Mouse (Mus musculus) hindbrain, embryonic 13.5 days (tissue): Measurements from ENCODE around the gene Rdh9. TPM values are rescaled to one million over a fixed set of nuclear protein-coding genes. Genes with fewer than 3 reads are reported as not detected.
A peak's percentile ranks its signal among the peaks of the same experiment; 100 is the strongest.

Source experiments
- ATAC-seq: fragments of 200-750 bp; cut with Nextera tagmentation; 2 replicates; pipeline ENCODE4 v1.8.0; 2017; ENCODE audit warnings: moderate TSS enrichment; ENCODE audit not compliant: low FRiP score
- H3K27ac ChIP-seq: fragments of 300-500 bp; sonication (generic); 2 replicates; pipeline ENCODE4 v1.5.1; 2015; ENCODE audit warnings: inconsistent platforms, mild to moderate bottlenecking, moderate library complexity
- H3K27me3 ChIP-seq: fragments of 300-500 bp; sonication (generic); 2 replicates; pipeline ENCODE4 v1.6.1; 2015; ENCODE audit warnings: mild to moderate bottlenecking, inconsistent platforms
- H3K36me3 ChIP-seq: fragments of 300-500 bp; sonication (generic); 2 replicates; pipeline ENCODE4 v1.6.1; 2015; ENCODE audit warnings: mild to moderate bottlenecking, inconsistent platforms
- H3K4me1 ChIP-seq: fragments of 300-500 bp; sonication (generic); replicated peaks from 2 replicates; pipeline ENCODE4 v1.6.1; 2015; ENCODE audit warnings: inconsistent platforms
- H3K4me2 ChIP-seq: fragments of 300-500 bp; sonication (generic); 2 replicates; pipeline ENCODE4 v1.6.1; 2015; ENCODE audit warnings: inconsistent platforms, mild to moderate bottlenecking, moderate library complexity
- H3K4me3 ChIP-seq: fragments of 300-500 bp; sonication (generic); 2 replicates; pipeline ENCODE4 v1.5.1; 2015; ENCODE audit warnings: mild to moderate bottlenecking, inconsistent platforms
- H3K9ac ChIP-seq: fragments of 300-500 bp; sonication (generic); 2 replicates; pipeline ENCODE4 v1.6.1; 2015; ENCODE audit warnings: mild to moderate bottlenecking, inconsistent platforms
- H3K9me3 ChIP-seq: fragments of 300-500 bp; sonication (generic); 2 replicates; pipeline ENCODE4 v1.6.1; 2016; ENCODE audit warnings: inconsistent platforms
- WGBS: fragments of 180-500 bp; shearing (Covaris S2); methylation state at CpG from one replicate; pipeline ENCODE4 v1.1.7; 2015; 5-methylcytosine and 5-hydroxymethylcytosine counted together
- polyA plus RNA-seq: library from polyadenylated mRNA; unstranded; fragments of >200 nt; fragmentation: Nextera tagmentation; extraction: Ambion mirVana; gene quantifications from 2 replicates; pipeline ENCODE4 v1.2.1, GENCODE M21; 2015

The Rdh9 gene
- polyA plus RNA-seq, 1 experiment from 2014 or later, result 0.13 TPM

DNA sequence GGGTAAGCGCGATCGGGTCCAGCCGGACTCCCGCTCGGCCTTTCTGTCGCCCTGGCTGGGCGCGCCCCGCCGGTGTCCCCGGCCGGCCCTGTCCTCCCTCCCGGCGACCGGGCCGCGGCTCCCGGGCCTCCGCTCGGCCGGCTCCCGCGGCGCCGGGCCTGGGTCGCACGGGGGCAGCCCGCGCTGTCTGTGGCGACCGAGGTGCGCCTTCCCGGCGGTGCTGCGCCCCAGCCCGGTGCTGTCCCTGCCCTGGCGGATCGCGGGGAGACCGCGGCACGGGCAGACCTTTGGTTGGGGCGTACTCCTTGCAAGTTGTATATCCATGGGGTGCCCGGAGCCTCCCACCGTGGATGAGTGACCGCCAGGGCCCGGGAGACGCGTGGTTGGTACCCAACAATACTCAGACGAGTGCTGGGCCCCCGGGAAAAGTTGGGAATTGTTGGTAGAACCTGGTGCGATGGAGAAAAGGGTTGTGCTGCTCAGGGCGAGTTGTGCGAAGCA, 36.5 kb upstream of the Rdh9 start:
- ATAC-seq, result peak; percentile 71
- 0 out of 2 replicates have a peak, but pooled peaks cover 4% of the 10 kb centered on the region for H3K27me3 ChIP-seq
- peaks cover 34% of the 10 kb centered on the region for H3K36me3 ChIP-seq
- H3K27ac ChIP-seq, result peak overlapping the region; percentile 87
- H3K9me3 ChIP-seq, result no peaks in the 10 kb centered on the region
- H3K4me3 ChIP-seq, result peak overlapping the region; percentile 96
- H3K4me2 ChIP-seq, result peak overlapping the region; percentile 75
- H3K4me1 ChIP-seq, result peaks cover 19% of the 10 kb centered on the region
- under 1% methylated on average over 42 of the region's 55 CpGs for WGBS
- peak overlapping the region; percentile 97 for H3K9ac ChIP-seq

DNA sequence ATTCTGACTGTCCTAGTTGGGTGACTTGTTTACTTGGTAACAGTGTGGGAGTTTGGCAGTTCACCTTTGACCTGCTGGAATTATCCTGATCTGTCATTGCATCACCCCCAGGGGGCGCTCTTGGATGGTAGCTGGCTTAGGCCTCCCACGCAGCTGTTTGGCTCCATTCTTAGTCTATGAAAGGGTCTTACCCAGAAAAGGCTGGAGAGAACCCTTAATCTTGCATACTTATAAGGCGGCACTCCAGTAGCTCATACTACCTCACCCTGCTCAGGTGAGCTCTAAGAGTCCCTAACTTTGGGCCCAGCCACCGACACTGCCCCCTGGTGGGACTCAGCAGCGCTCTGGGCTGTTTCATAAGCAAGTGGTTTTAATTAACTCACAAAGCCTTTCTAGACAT, 31.5 kb upstream of the Rdh9 start:
- Histone ChIP-seq H3K9me3 (no peaks in the 10 kb centered on the region), H3K4me1 (peaks cover 27% of the 10 kb centered on the region), H3K4me2 (no peak overlapping the region), H3K36me3 (peaks cover 69% of the 10 kb centered on the region), H3K27ac (no peak overlapping the region), H3K27me3 (no peaks in the 10 kb centered on the region), H3K4me3 (no peak overlapping the region), H3K9ac (no peak overlapping the region)
- 66% methylated on average over 5 of the region's 5 CpGs for WGBS
- no peak for ATAC-seq

DNA sequence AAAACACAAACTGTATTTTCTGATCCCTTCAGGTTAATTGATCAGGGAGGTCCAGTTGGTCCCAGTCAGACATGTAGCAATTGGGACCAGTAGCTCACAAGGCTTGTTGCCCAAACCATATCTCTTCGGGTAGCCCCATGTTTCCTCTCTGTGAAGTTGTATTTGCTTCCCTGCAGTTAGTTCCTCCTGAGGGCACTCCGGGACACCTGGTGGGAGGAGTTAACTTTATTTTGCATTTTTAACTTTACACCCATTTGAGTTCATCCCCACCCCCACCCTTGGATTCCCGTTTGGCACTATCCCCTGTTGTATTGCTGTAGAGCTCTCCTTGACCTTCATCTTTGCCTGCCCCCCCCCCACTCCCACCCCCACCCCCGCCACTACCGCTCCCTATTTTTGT, 30.3 kb upstream of the Rdh9 start:
- WGBS, result 77% methylated on average over 5 of the region's 5 CpGs
- peaks cover 22% of the 10 kb centered on the region for H3K4me1 ChIP-seq
- no peaks in the 10 kb centered on the region for H3K27me3 ChIP-seq
- H3K4me2 ChIP-seq, result no peak overlapping the region
- H3K36me3 ChIP-seq, result peaks cover 69% of the 10 kb centered on the region
- no peak overlapping the region for H3K9ac ChIP-seq
- no peak for ATAC-seq
- H3K9me3 ChIP-seq, result no peaks in the 10 kb centered on the region
- no peak overlapping the region for H3K27ac ChIP-seq
- no peak overlapping the region for H3K4me3 ChIP-seq

DNA sequence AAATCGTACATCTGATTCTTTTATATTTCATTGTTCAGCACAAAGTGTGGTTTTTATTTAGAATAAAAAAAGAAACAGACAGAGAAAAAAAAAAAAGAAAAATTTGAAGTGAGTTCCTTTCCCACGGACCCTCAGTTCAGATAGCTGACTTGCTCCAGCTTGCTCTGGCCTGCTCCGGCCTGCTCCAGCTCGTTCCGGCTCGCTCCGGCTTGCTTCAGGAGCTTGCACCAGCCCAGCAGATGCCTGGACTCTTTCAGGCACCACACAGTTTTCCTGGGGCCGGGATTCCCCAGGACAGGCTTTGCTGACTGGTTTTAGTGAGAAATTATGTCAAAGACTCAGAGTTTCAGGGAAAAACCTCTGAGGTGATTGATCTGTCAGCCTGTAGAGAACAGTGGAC, 28.9 kb upstream of the Rdh9 start:
- H3K4me3 ChIP-seq, result no peak overlapping the region
- H3K27ac ChIP-seq, result no peak overlapping the region
- no peaks in the 10 kb centered on the region for H3K27me3 ChIP-seq
- peaks cover 59% of the 10 kb centered on the region for H3K36me3 ChIP-seq
- no peaks in the 10 kb centered on the region for H3K9me3 ChIP-seq
- no peak overlapping the region for H3K9ac ChIP-seq
- no peak overlapping the region for H3K4me2 ChIP-seq
- WGBS, result 95% methylated on average over 8 of the region's 8 CpGs
- H3K4me1 ChIP-seq, result peaks cover 16% of the 10 kb centered on the region
- no peak for ATAC-seq

DNA sequence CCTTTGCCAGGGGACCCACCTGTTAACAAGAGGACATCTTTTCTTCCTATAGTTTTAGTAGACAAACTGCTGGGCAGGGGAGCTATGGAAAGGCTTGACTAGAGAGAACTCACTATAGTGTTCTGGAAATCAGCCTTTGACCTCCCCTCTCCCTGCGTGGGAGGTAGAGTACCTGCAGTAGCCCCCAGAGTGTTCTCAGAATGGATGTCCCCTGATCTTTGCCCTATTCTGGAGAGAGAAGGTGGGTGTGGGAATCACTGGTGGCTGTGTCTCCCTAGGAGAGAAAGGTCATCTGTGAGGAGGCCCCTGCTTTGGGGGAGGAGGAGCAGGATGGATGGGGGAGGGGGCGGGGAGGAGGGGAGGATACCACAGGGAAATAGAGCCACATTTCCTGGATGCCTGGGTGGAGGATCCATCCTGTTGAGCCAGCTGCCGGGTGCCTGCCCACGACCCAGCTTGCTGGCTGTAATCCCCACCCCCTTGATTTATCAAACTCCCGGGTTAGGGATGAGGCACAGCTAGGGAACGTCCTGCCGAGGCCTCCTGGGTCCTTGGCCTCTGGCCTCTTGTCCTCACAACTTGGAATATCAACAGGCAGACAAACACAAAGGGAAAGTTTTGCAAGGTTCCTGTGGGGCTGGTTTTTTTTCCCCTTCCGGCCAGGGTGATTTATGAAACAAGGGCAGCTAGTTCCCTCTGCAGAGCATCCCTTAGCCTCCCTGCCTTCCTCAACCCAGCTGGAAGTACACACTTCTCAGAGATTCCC, 27.2 kb upstream of the Rdh9 start:
- Histone ChIP-seq H3K27ac (no peak overlapping the region), H3K9ac (peak overlapping the region; percentile 24; the same call in 1 of the 2 replicates), H3K36me3 (peaks cover 42% of the 10 kb centered on the region), H3K27me3 (no peaks in the 10 kb centered on the region), H3K4me2 (peak overlapping the region; percentile 47), H3K9me3 (no peaks in the 10 kb centered on the region), H3K4me1 (peaks cover 16% of the 10 kb centered on the region), H3K4me3 (no peak overlapping the region)
- ATAC-seq, result no peak
- 7% methylated on average over 7 of the region's 8 CpGs for WGBS

DNA sequence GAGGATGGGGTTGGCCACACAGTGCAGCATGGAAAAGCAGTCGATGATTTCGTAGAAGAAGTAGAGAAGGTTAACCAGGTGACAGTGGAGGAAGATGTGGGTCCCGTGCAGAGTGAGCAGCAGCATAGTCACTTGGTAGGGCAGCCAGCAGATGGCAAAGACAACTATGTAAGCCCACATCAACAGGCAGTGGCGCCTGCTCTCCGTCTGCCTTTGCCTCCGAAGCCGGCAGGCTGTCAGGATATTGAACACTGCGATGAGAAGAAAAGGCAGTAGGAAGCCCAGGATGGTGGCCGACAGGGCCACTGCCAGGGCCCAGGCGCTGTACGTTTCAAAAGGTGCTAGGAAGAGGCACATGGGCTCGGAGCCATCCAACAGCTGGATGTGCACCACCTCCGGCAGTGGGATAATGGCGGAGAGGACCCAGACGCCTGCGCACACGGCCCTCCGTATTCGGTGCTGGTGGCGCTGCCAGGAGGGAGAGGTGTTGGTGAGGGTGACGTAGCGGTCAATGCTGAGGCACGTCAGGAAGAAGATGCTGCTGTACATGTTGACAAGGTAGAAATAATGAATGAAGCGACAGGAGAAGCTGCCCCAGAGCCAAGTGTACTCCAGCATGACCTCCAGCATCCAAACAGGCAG, 25.9 kb upstream of the Rdh9 start:
- H3K36me3 ChIP-seq, result peaks cover 29% of the 10 kb centered on the region
- no peak overlapping the region for H3K27ac ChIP-seq
- 52% methylated on average over 24 of the region's 24 CpGs for WGBS
- peak overlapping the region; percentile 27 for H3K4me3 ChIP-seq
- no peaks in the 10 kb centered on the region for H3K9me3 ChIP-seq
- H3K4me1 ChIP-seq, result peaks cover 16% of the 10 kb centered on the region
- H3K27me3 ChIP-seq, result no peaks in the 10 kb centered on the region
- peak overlapping the region; percentile 47 for H3K4me2 ChIP-seq
- H3K9ac ChIP-seq, result 0 out of 2 replicates have a peak overlapping the region, but pooled peaks have one; percentile 46
- ATAC-seq, result no peak

DNA sequence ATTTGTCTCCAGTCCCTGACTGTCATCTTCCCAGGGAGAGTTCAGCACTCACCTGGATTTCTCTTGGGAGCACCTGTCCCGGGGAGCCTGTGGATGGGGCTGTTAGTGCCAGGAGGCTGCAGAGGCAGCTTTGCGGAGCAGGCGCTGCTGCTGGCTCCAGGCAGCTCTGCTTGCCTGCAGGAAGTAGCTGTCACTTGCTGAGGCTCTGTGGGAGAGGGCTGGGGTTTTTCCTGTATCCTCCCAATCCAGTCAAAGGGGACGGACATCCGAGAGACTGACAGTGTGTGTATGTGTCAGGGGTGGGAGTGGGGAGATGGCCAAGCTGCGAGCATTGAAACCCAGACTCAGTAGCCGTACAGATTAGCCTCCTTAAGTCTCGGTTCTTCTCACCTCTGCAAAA, 24.6 kb upstream of the Rdh9 start, which contains the start of gene Gpr182:
Gene Gpr182, minus strand, starts transcription at position 185 of the 400 bp plus-strand sequence.
- peaks cover 16% of the 10 kb centered on the region for H3K4me1 ChIP-seq
- no peaks in the 10 kb centered on the region for H3K9me3 ChIP-seq
- H3K4me3 ChIP-seq, result no peak within 1 kb of the TSS
- H3K27ac ChIP-seq, result no peak within 1 kb of the TSS
- 59% methylated on average over 8 of the region's 8 CpGs for WGBS
- no peak for ATAC-seq
- peak within 1 kb of the TSS; percentile 47 for H3K4me2 ChIP-seq
- H3K36me3 ChIP-seq, result peaks cover 17% of the 10 kb centered on the region
- no peaks in the 10 kb centered on the region for H3K27me3 ChIP-seq
- no peak within 1 kb of the TSS for H3K9ac ChIP-seq

DNA sequence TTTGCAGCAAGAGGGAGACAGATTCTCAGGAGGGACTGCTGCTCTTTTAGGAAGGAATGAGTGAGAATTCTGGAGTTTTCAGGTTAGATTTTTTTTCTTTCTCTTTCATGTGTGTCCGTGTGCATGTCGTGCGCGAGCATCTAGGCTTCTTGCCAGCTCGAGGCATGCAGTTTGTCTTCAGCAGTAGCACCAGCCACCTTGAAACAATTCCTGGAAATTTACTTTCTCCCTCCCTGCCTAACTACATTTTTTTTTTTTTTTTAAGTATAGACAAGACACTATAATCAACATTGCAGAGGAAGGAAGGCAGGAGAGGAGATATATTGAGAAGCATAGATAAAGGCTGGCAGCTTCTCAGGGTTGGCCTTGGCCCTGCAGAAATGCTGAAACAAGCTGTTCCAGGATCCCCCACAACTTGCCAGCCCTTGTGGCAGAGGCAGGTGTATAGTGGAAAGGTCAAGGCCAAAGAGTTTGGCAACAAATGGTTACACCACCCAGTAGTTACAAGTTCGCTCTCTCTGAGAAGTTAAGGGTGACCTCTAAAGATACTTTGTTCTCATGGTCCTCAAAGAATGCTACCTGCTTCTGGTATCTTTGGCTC, 21.5 kb upstream of the Rdh9 start:
- ATAC-seq, result no peak
- H3K27ac ChIP-seq, result no peak overlapping the region
- H3K4me1 ChIP-seq, result peaks cover 4% of the 10 kb centered on the region; the same call in 1 of the 2 replicates
- no peaks in the 10 kb centered on the region for H3K27me3 ChIP-seq
- H3K4me2 ChIP-seq, result no peak overlapping the region
- H3K9ac ChIP-seq, result no peak overlapping the region
- no peaks in the 10 kb centered on the region for H3K9me3 ChIP-seq
- 75% methylated on average over 6 of the region's 6 CpGs for whole genome bisulfite sequencing
- no peaks in the 10 kb centered on the region for H3K36me3 ChIP-seq
- no peak overlapping the region for H3K4me3 ChIP-seq

DNA sequence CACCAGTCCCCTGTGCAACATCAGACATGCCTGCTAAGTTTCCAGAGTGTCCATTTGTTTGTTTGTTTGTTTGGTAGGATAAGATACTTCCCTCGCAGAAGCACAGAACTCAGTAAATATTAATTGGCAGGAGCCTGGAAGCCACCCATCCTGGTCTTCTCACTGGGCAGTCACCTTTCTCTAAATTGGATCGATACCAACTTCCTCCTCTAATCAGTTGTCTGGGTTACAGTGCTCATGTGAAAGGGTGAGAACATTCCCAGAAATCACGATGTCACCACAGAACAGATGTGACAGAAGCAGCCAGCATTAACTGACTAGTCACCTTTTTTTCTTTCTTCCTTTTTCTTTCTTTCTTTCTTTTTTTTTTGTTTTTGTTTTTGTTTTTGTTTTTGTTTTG, 20.9 kb upstream of the Rdh9 start:
- no peak overlapping the region for H3K9ac ChIP-seq
- H3K27ac ChIP-seq, result no peak overlapping the region
- H3K36me3 ChIP-seq, result no peaks in the 10 kb centered on the region
- no peaks in the 10 kb centered on the region for H3K9me3 ChIP-seq
- H3K4me3 ChIP-seq, result no peak overlapping the region
- 89% methylated on average over 3 of the region's 3 CpGs for WGBS
- no peaks in the 10 kb centered on the region; the same call in 1 of the 2 replicates for H3K4me1 ChIP-seq
- no peak for ATAC-seq
- H3K27me3 ChIP-seq, result no peaks in the 10 kb centered on the region
- no peak overlapping the region for H3K4me2 ChIP-seq

DNA sequence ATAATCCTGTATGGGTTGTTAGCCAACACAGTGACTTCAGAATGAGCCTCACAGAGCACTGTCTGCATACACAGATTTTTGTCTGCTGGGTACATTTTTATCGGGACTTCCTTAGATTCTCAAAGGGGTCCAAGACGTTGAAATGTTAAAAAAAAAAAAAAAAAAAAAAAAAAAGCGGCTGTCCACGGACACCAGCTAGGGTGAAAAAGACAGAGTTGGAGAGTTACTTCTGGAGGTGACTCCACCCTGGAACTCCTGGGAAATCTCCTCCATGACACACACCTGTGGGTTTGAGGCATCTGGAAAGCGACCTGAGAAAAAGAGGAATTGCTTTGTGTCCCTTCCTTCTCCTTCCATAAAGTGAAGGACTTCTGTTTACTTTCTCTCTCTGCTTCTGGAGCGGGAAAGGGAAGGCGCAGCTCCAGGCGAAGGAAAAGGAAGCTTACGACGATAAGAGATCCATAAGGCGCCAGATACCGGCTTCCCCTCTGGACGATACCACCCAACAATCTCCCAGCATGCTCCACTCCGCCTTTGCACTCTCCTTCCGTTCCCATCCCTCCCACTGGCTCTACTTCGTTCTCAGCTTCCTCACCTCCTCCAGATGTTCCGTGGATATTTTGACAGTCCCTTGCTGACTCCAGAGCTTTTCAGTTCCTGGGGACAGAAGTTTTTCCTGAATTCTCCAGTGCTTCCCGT, 20.3 kb upstream of the Rdh9 start:
- Histone ChIP-seq H3K9ac (no peak overlapping the region), H3K36me3 (no peaks in the 10 kb centered on the region), H3K4me3 (no peak overlapping the region), H3K27ac (no peak overlapping the region), H3K27me3 (no peaks in the 10 kb centered on the region), H3K9me3 (no peaks in the 10 kb centered on the region), H3K4me2 (peak overlapping the region; percentile 32), H3K4me1 (no peaks in the 10 kb centered on the region)
- no peak for ATAC-seq
- 55% methylated on average over 18 of the region's 18 CpGs for whole genome bisulfite sequencing

DNA sequence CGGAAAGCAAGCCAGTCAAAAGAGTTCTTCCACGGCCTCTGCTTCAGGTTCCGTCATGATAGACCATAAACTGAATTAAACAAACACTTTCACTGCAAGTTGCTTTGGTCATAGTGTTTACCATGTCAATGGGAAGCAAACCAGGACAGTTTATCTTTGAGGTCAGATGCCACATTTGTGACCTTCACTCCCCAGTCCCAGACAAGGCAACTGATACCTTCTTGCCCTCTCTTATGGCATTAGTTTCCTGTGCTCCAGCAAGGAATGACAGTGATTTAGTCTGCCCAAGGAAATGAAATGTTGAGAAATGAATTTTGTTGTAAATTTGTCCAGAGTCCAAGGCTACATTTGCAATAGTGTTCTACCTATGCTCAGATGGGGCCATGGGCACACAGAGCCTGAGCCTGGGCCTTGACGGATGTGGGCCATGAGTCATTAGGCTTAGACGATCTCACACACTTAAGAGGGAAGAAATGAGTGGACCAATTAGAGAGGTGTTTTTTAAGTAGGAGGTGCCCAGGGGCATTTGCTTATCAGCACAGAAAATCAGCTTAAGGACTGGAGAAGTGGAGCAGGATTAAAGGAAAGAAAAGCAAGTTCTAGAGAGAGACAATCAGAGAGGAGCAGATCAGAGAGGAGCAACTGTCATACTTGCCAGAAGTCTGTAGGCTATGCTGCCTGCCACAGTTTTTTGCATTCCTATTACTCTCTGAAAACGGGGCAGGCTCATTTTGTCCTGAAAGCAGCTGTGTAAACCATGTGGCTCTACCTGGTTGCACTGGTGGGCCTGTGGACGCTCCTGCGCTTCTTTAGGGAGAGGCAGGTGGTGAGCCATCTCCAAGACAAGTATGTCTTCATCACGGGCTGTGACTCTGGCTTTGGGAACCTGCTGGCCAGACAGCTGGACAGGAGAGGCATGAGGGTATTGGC, 16.7 kb upstream of the Rdh9 start, which contains the start of the genes Rdh1 and Rdh16f1:
Gene Rdh1, plus strand, starts transcription at position 541 of the 930 bp plus-strand sequence.
Gene Rdh16f1, plus strand, starts transcription at position 607 of the 930 bp plus-strand sequence.
- 82% methylated on average over 9 of the region's 9 CpGs for whole genome bisulfite sequencing
- Histone ChIP-seq H3K9ac (no peak within 1 kb of the TSS), H3K4me1 (no peaks in the 10 kb centered on the region), H3K9me3 (no peaks in the 10 kb centered on the region), H3K4me2 (no peak within 1 kb of the TSS), H3K27ac (no peak within 1 kb of the TSS), H3K27me3 (no peaks in the 10 kb centered on the region), H3K36me3 (no peaks in the 10 kb centered on the region), H3K4me3 (no peak within 1 kb of the TSS)
- ATAC-seq, result no peak
